Mouse (Mus musculus) midbrain, embryonic 14.5 days (tissue): ENCODE data around the gene Ms4a10. TPM values are rescaled to one million over a fixed set of nuclear protein-coding genes. Genes with fewer than 3 reads are reported as not detected.

Experiments
- ATAC-seq: fragments of 200-750 bp; cut with Nextera tagmentation; 2 replicates; pipeline ENCODE4 v1.8.0; 2017; ENCODE audit warnings: moderate number of reproducible peaks, moderate library complexity; ENCODE audit not compliant: low FRiP score, low TSS enrichment
- DNase-seq: peaks from one replicate; pipeline ENCODE4 v3.0.0-alpha.2; 2015
- H3K27ac ChIP-seq: fragments of 300-500 bp; sonication (generic); replicated peaks from 2 replicates; pipeline ENCODE4 v1.5.1; 2014; ENCODE audit warnings: mild to moderate bottlenecking, low read depth, low read length, moderate library complexity
- H3K27me3 ChIP-seq: fragments of 300-500 bp; sonication (generic); 2 replicates; pipeline ENCODE4 v1.6.1; 2014; ENCODE audit warnings: low read length, control low read depth, mixed read lengths; ENCODE audit not compliant: control insufficient read depth, insufficient read depth
- H3K36me3 ChIP-seq: fragments of 300-500 bp; sonication (generic); 2 replicates; pipeline ENCODE4 v1.6.1; 2014; ENCODE audit warnings: low read length, control low read depth; ENCODE audit not compliant: control insufficient read depth, insufficient read depth
- H3K4me1 ChIP-seq: fragments of 300-500 bp; sonication (generic); 2 replicates; pipeline ENCODE4 v1.6.1; 2014; ENCODE audit warnings: mild to moderate bottlenecking, antibody characterized with exemption, low read length, control low read depth; ENCODE audit not compliant: control insufficient read depth, insufficient read depth
- H3K4me2 ChIP-seq: fragments of 300-500 bp; sonication (generic); 2 replicates; pipeline ENCODE4 v1.6.1; 2014; ENCODE audit warnings: mild to moderate bottlenecking, low read length, moderate library complexity
- H3K4me3 ChIP-seq: fragments of 300-500 bp; sonication (generic); replicated peaks from 2 replicates; pipeline ENCODE4 v1.5.1; 2014; ENCODE audit warnings: low read depth, low read length
- H3K9ac ChIP-seq: fragments of 300-500 bp; sonication (generic); replicated peaks from 2 replicates; pipeline ENCODE4 v1.6.1; 2014; ENCODE audit warnings: mild to moderate bottlenecking, low read length, moderate library complexity
- H3K9me3 ChIP-seq: fragments of 300-500 bp; sonication (generic); 2 replicates; pipeline ENCODE4 v1.6.1; 2016; ENCODE audit warnings: low read length, control low read depth, mixed read lengths; ENCODE audit not compliant: control insufficient read depth
- WGBS: fragments of 180-500 bp; shearing (Covaris S2); extraction: QIAGEN DNeasy Blood & Tissue Kit; methylation state at CpG from one replicate; pipeline ENCODE4 v1.1.7; 2014; 5-methylcytosine and 5-hydroxymethylcytosine counted together
- polyA plus RNA-seq: library from polyadenylated mRNA; unstranded; fragments of >200 nt; fragmentation: Nextera tagmentation; extraction: Ambion mirVana; gene quantifications from 2 replicates; pipeline ENCODE4 v1.2.1, GENCODE M21; 2014

The Ms4a10 gene
- polyA plus RNA-seq, 1 experiment from 2014 or later = not detected

- ATAC-seq = no peak
- Histone ChIP-seq H3K9me3 (no peaks in the 10 kb centered on the region), H3K27ac (no peak overlapping the region), H3K4me3 (no peak overlapping the region), H3K36me3 (no peaks in the 10 kb centered on the region), H3K27me3 (no peaks in the 10 kb centered on the region), H3K4me1 (no peaks in the 10 kb centered on the region), H3K9ac (no peak overlapping the region), H3K4me2 (no peak overlapping the region)
- 84% methylated on average over 10 of the region's 10 CpGs for WGBS
- peak; percentile 33 for DNase-seq
These were observed 56.0 kb downstream of the Ms4a10 start for GRCm38 (mm10) chr19:10918321-10918991.

DNA sequence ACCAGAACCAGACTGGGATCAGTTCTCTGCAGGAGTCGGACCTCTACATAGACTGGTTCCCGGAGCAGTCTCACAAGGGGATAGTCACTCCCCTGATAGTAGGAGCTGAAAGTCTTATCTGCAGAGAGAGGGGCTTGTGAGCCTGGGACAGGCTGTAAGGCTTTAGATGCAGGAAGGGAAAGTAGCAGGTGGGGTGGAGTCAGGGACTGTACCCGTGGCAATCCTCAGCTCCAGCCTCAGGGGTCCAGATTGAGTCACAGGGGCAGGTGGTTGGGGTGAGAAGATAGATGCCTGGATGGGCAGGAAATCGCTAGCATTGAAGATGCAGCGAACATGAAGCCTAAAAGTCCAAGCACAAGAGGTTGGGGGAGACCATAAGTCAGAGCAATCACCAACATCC, 58.0 kb downstream of the Ms4a10 start:
- no peaks in the 10 kb centered on the region for H3K4me1 ChIP-seq
- H3K4me2 ChIP-seq = no peak overlapping the region
- no peaks in the 10 kb centered on the region for H3K27me3 ChIP-seq
- DNase-seq (no peak), ATAC-seq (no peak)
- H3K9me3 ChIP-seq = no peaks in the 10 kb centered on the region
- WGBS = 69% methylated on average over 5 of the region's 5 CpGs
- H3K9ac ChIP-seq = no peak overlapping the region
- no peaks in the 10 kb centered on the region for H3K36me3 ChIP-seq
- no peak overlapping the region for H3K4me3 ChIP-seq
- H3K27ac ChIP-seq = no peak overlapping the region

DNA sequence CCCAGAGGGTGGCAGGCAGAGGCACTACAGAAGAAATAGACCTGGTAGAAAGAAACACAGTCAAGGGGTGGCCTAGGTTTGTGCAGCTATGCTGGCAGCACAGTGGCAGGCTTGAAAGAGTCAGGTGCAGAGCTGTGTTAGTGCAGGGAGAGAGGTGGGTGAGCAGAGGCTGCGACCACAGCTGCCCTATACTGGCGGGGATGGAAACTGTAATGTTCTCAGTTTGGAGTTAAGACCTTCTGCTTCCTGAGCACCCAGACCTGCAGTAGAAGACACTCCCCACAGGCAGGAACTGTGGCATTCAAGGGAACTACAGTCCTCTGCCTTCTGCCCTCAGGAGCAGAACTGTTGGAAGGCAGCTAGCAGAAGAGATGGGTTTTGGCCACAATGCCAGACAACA, 59.6 kb downstream of the Ms4a10 start:
- H3K4me1 ChIP-seq = no peaks in the 10 kb centered on the region
- H3K36me3 ChIP-seq = no peaks in the 10 kb centered on the region
- WGBS = 76% methylated on average over 2 of the region's 2 CpGs
- no peak for ATAC-seq
- no peaks in the 10 kb centered on the region for H3K9me3 ChIP-seq
- H3K27me3 ChIP-seq = no peaks in the 10 kb centered on the region
- H3K9ac ChIP-seq = no peak overlapping the region
- H3K27ac ChIP-seq = no peak overlapping the region
- H3K4me2 ChIP-seq = no peak overlapping the region
- H3K4me3 ChIP-seq = no peak overlapping the region
- no peak for DNase-seq

DNA sequence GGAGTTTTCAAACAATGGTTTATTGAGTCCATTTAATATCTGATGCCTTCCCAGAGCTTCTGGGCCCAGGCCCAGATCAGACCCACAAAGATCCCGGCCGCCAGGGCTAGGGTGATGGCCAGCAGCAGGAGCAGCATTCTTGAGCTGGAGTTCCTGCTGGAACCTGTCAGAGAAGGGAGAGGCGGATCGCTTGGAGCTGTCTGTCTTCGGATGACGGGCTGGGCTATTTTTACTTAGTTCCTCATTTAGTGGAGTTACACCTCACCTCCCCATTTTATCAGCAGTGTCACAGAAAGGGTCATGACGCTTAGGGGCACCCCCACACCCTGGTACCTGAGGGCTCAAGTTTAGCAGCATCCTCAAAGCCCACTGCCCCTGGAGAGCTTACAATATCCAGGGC, 60.2 kb downstream of the Ms4a10 start:
- Histone ChIP-seq H3K4me1 (no peaks in the 10 kb centered on the region), H3K27me3 (no peaks in the 10 kb centered on the region), H3K9ac (no peak overlapping the region), H3K4me3 (no peak overlapping the region), H3K36me3 (no peaks in the 10 kb centered on the region; the same call in 1 of the 2 replicates), H3K27ac (no peak overlapping the region), H3K9me3 (no peaks in the 10 kb centered on the region), H3K4me2 (no peak overlapping the region)
- no peak for DNase-seq
- no peak for ATAC-seq
- 84% methylated on average over 7 of the region's 7 CpGs for WGBS

Other genes starting within 250 kb of the Ms4a10 start
- gene Cd5, start 235.7 kb downstream of the Ms4a10 start, polyA plus RNA-seq = 0.16 and 0.25 TPM in 2 replicates
- gene Cd6, start 144.6 kb downstream of the Ms4a10 start, polyA plus RNA-seq = not detected in 2 replicates
- gene Slc15a3, start 134.9 kb downstream of the Ms4a10 start, polyA plus RNA-seq = 0.20 and 0.54 TPM in 2 replicates
- 183 and 191 TPM in 2 replicates for gene Tmem132a, start 104.7 kb downstream of the Ms4a10 start, polyA plus RNA-seq
- 35.8 and 41.2 TPM in 2 replicates for gene Tmem109, start 92.7 kb downstream of the Ms4a10 start, polyA plus RNA-seq
- 39.2 and 69.0 TPM in 2 replicates for gene Prpf19, start 79.4 kb downstream of the Ms4a10 start, polyA plus RNA-seq
- gene Zp1, start 54.0 kb downstream of the Ms4a10 start, polyA plus RNA-seq = 0.33 and 0.38 TPM in 2 replicates
- gene Ptgdr2, start 37.5 kb downstream of the Ms4a10 start, polyA plus RNA-seq = 0.16 and 0.18 TPM in 2 replicates
- gene Ccdc86, start 25.4 kb downstream of the Ms4a10 start, polyA plus RNA-seq = 10.7 and 12.5 TPM in 2 replicates
- not detected in 2 replicates for gene Ms4a15, start 18.6 kb upstream of the Ms4a10 start, polyA plus RNA-seq
- not detected in 2 replicates for gene Ms4a18, start 43.4 kb upstream of the Ms4a10 start, polyA plus RNA-seq
- not detected in 2 replicates for gene Ms4a8a, start 106.4 kb upstream of the Ms4a10 start, polyA plus RNA-seq
- gene 1700017D01Rik, start 156.2 kb upstream of the Ms4a10 start, polyA plus RNA-seq = not detected in 2 replicates
- not detected in 2 replicates for gene 1700025F22Rik, start 190.7 kb upstream of the Ms4a10 start, polyA plus RNA-seq
- gene Ms4a13, start 222.1 kb upstream of the Ms4a10 start, polyA plus RNA-seq = not detected in 2 replicates